Mouse (Mus musculus): ENCODE results near the gene Rab8b. TPM values are rescaled to one million over a fixed set of nuclear protein-coding genes. Genes with fewer than 3 reads are reported as not detected.

The Rab8b gene
- polyA plus RNA-seq, 1 experiment from 2014 or later = 15.3 TPM

- H3K4me1 ChIP-seq (ENCODE audit: control insufficient read depth, insufficient read depth, low read length) = 0 out of 2 replicates have a peak, but pooled peaks cover 8% of the 10 kb centered on the region
- WGBS = 26% methylated on average over 4 of the region's 4 CpGs
- no peaks in the 10 kb centered on the region for H3K9me3 ChIP-seq (replicated peaks; ENCODE audit: control insufficient read depth, low read length)
- H3K36me3 ChIP-seq (ENCODE audit: control insufficient read depth, insufficient read depth, low read length) = peaks cover 11% of the 10 kb centered on the region
- peak overlapping the region; percentile 69 for H3K4me2 ChIP-seq (ENCODE audit: low read length)
- no peak for DNase-seq (ENCODE audit: low spot score)
- no peak; the same call in 1 of the 2 replicates for ATAC-seq
- H3K27ac ChIP-seq (ENCODE audit: low read depth, low read length) = peak overlapping the region; percentile 94
- peak overlapping the region; percentile 88 for H3K9ac ChIP-seq (ENCODE audit: low read length)
- H3K27me3 ChIP-seq (replicated peaks; ENCODE audit: control insufficient read depth, insufficient read depth, low read length) = no peaks in the 10 kb centered on the region
- H3K4me3 ChIP-seq (ENCODE audit: low read depth, low read length) = peak overlapping the region; percentile 96
Observed at GRCm38 (mm10) chr9:66945161-66945560, 25.7 kb upstream of the Rab8b start.

GRCm38 (mm10) chr9:66938836-66939235, 19.3 kb upstream of the Rab8b start:
- Histone ChIP-seq H3K4me3 (ENCODE audit: low read depth, low read length) (no peak overlapping the region), H3K27ac (ENCODE audit: low read depth, low read length) (no peak overlapping the region), H3K36me3 (ENCODE audit: control insufficient read depth, insufficient read depth, low read length) (no peaks in the 10 kb centered on the region), H3K9ac (ENCODE audit: low read length) (no peak overlapping the region), H3K27me3 (replicated peaks; ENCODE audit: control insufficient read depth, insufficient read depth, low read length) (no peaks in the 10 kb centered on the region), H3K4me1 (ENCODE audit: control insufficient read depth, insufficient read depth, low read length) (peaks cover 10% of the 10 kb centered on the region), H3K4me2 (ENCODE audit: low read length) (no peak overlapping the region), H3K9me3 (replicated peaks; ENCODE audit: control insufficient read depth, low read length) (no peaks in the 10 kb centered on the region)
- DNase-seq (ENCODE audit: low spot score) (peak; percentile 89), ATAC-seq (peak; percentile 31)
- 3% methylated on average over 4 of the region's 4 CpGs for WGBS

GRCm38 (mm10) chr9:66937507-66937906, 18.0 kb upstream of the Rab8b start:
- WGBS = 39% methylated on average over 8 of the region's 8 CpGs
- peaks cover 18% of the 10 kb centered on the region for H3K4me1 ChIP-seq (ENCODE audit: control insufficient read depth, insufficient read depth, low read length)
- no peaks in the 10 kb centered on the region for H3K36me3 ChIP-seq (ENCODE audit: control insufficient read depth, insufficient read depth, low read length)
- H3K9me3 ChIP-seq (replicated peaks; ENCODE audit: control insufficient read depth, low read length) = no peaks in the 10 kb centered on the region
- DNase-seq (ENCODE audit: low spot score) (peak; percentile 40), ATAC-seq (no peak)
- H3K27ac ChIP-seq (ENCODE audit: low read depth, low read length) = no peak overlapping the region
- H3K4me2 ChIP-seq (ENCODE audit: low read length) = no peak overlapping the region
- H3K4me3 ChIP-seq (ENCODE audit: low read depth, low read length) = no peak overlapping the region
- H3K27me3 ChIP-seq (replicated peaks; ENCODE audit: control insufficient read depth, insufficient read depth, low read length) = no peaks in the 10 kb centered on the region
- H3K9ac ChIP-seq (ENCODE audit: low read length) = no peak overlapping the region

- WGBS = 6% methylated on average over 19 of the region's 19 CpGs
- DNase-seq (ENCODE audit: low spot score) (peak; percentile 94), ATAC-seq (peak; percentile 86)
- Histone ChIP-seq H3K4me3 (ENCODE audit: low read depth, low read length) (no peak overlapping the region), H3K4me1 (ENCODE audit: control insufficient read depth, insufficient read depth, low read length) (peaks cover 18% of the 10 kb centered on the region), H3K36me3 (ENCODE audit: control insufficient read depth, insufficient read depth, low read length) (no peaks in the 10 kb centered on the region), H3K27ac (ENCODE audit: low read depth, low read length) (peak overlapping the region; percentile 83), H3K9me3 (replicated peaks; ENCODE audit: control insufficient read depth, low read length) (no peaks in the 10 kb centered on the region), H3K4me2 (ENCODE audit: low read length) (peak overlapping the region; percentile 18; the same call in 1 of the 2 replicates), H3K9ac (ENCODE audit: low read length) (peak overlapping the region; percentile 10; the same call in 1 of the 2 replicates), H3K27me3 (replicated peaks; ENCODE audit: control insufficient read depth, insufficient read depth, low read length) (no peaks in the 10 kb centered on the region)
Observed at GRCm38 (mm10) chr9:66933869-66934808, 14.7 kb upstream of the Rab8b start.

GRCm38 (mm10) chr9:66930351-66930750, 10.9 kb upstream of the Rab8b start:
- no peaks in the 10 kb centered on the region for H3K9me3 ChIP-seq (replicated peaks; ENCODE audit: control insufficient read depth, low read length)
- H3K4me1 ChIP-seq (ENCODE audit: control insufficient read depth, insufficient read depth, low read length) = peaks cover 26% of the 10 kb centered on the region
- ATAC-seq = no peak
- H3K27ac ChIP-seq (ENCODE audit: low read depth, low read length) = no peak overlapping the region
- H3K9ac ChIP-seq (ENCODE audit: low read length) = no peak overlapping the region
- H3K4me3 ChIP-seq (ENCODE audit: low read depth, low read length) = no peak overlapping the region
- no peaks in the 10 kb centered on the region for H3K36me3 ChIP-seq (ENCODE audit: control insufficient read depth, insufficient read depth, low read length)
- H3K4me2 ChIP-seq (ENCODE audit: low read length) = no peak overlapping the region
- WGBS = 69% methylated on average over 7 of the region's 7 CpGs
- DNase-seq (ENCODE audit: low spot score) = no peak
- H3K27me3 ChIP-seq (replicated peaks; ENCODE audit: control insufficient read depth, insufficient read depth, low read length) = no peaks in the 10 kb centered on the region

GRCm38 (mm10) chr9:66927696-66928402, 8.4 kb upstream of the Rab8b start:
- peak; percentile 88 for DNase-seq (ENCODE audit: low spot score)
- peak; percentile 72 for ATAC-seq
- Histone ChIP-seq H3K4me1 (ENCODE audit: control insufficient read depth, insufficient read depth, low read length) (peaks cover 10% of the 10 kb centered on the region; the same call in 1 of the 2 replicates), H3K27ac (ENCODE audit: low read depth, low read length) (peak overlapping the region; percentile 39; the same call in 1 of the 2 replicates), H3K4me2 (ENCODE audit: low read length) (no peak overlapping the region), H3K4me3 (ENCODE audit: low read depth, low read length) (no peak overlapping the region), H3K27me3 (replicated peaks; ENCODE audit: control insufficient read depth, insufficient read depth, low read length) (no peaks in the 10 kb centered on the region), H3K9ac (ENCODE audit: low read length) (no peak overlapping the region), H3K36me3 (ENCODE audit: control insufficient read depth, insufficient read depth, low read length) (no peaks in the 10 kb centered on the region), H3K9me3 (replicated peaks; ENCODE audit: control insufficient read depth, low read length) (no peaks in the 10 kb centered on the region)
- WGBS = 44% methylated on average over 8 of the region's 8 CpGs

GRCm38 (mm10) chr9:66925853-66926252, 6.4 kb upstream of the Rab8b start:
- no peak overlapping the region for H3K4me3 ChIP-seq (ENCODE audit: low read depth, low read length)
- no peaks in the 10 kb centered on the region for H3K27me3 ChIP-seq (replicated peaks; ENCODE audit: control insufficient read depth, insufficient read depth, low read length)
- ATAC-seq (no peak), DNase-seq (ENCODE audit: low spot score) (no peak)
- H3K9me3 ChIP-seq (replicated peaks; ENCODE audit: control insufficient read depth, low read length) = no peaks in the 10 kb centered on the region
- H3K9ac ChIP-seq (ENCODE audit: low read length) = no peak overlapping the region
- peaks cover 12% of the 10 kb centered on the region; the same call in 1 of the 2 replicates for H3K4me1 ChIP-seq (ENCODE audit: control insufficient read depth, insufficient read depth, low read length)
- H3K4me2 ChIP-seq (ENCODE audit: low read length) = no peak overlapping the region
- H3K36me3 ChIP-seq (ENCODE audit: control insufficient read depth, insufficient read depth, low read length) = no peaks in the 10 kb centered on the region
- H3K27ac ChIP-seq (ENCODE audit: low read depth, low read length) = no peak overlapping the region
- 87% methylated on average over 3 of the region's 3 CpGs for WGBS

- peaks cover 21% of the 10 kb centered on the region for H3K4me1 ChIP-seq (ENCODE audit: control insufficient read depth, insufficient read depth, low read length)
- no peak overlapping the region for H3K27ac ChIP-seq (ENCODE audit: low read depth, low read length)
- H3K9ac ChIP-seq (ENCODE audit: low read length) = no peak overlapping the region
- DNase-seq (ENCODE audit: low spot score) = no peak
- no peak for ATAC-seq
- H3K4me2 ChIP-seq (ENCODE audit: low read length) = no peak overlapping the region
- no peaks in the 10 kb centered on the region for H3K27me3 ChIP-seq (replicated peaks; ENCODE audit: control insufficient read depth, insufficient read depth, low read length)
- no peaks in the 10 kb centered on the region for H3K9me3 ChIP-seq (replicated peaks; ENCODE audit: control insufficient read depth, low read length)
- 98% methylated on average over 1 of the region's 1 CpGs for WGBS
- 0 out of 2 replicates have a peak, but pooled peaks cover 4% of the 10 kb centered on the region for H3K36me3 ChIP-seq (ENCODE audit: control insufficient read depth, insufficient read depth, low read length)
- no peak overlapping the region for H3K4me3 ChIP-seq (ENCODE audit: low read depth, low read length)
Observed at GRCm38 (mm10) chr9:66922076-66922475, 2.6 kb upstream of the Rab8b start.
